Mouse (Mus musculus) intestine, postnatal 0 days (tissue): ENCODE data around the gene Nbea. TPM values are rescaled to one million over a fixed set of nuclear protein-coding genes. Genes with fewer than 3 reads are reported as not detected.

Experiments used
- ATAC-seq: fragments of 200-750 bp; cut with Nextera tagmentation; 2 replicates; pipeline ENCODE4 v1.8.0; 2017; ENCODE audit warnings: mild to moderate bottlenecking, moderate TSS enrichment, moderate library complexity
- H3K27ac ChIP-seq: fragments of 300-500 bp; sonication (generic); 2 replicates; pipeline ENCODE4 v1.5.1; 2014; ENCODE audit warnings: mild to moderate bottlenecking, low read depth, low read length, moderate library complexity
- H3K27me3 ChIP-seq: fragments of 300-500 bp; sonication (generic); replicated peaks from 2 replicates; pipeline ENCODE4 v1.6.1; 2014; ENCODE audit warnings: low read length, mixed read lengths; ENCODE audit not compliant: control insufficient read depth, insufficient read depth
- H3K36me3 ChIP-seq: fragments of 300-500 bp; sonication (generic); 2 replicates; pipeline ENCODE4 v1.6.1; 2014; ENCODE audit warnings: mild to moderate bottlenecking, moderate library complexity; ENCODE audit not compliant: control insufficient read depth, insufficient read depth
- H3K4me1 ChIP-seq: fragments of 300-500 bp; sonication (generic); replicated peaks from 2 replicates; pipeline ENCODE4 v1.6.1; 2014; ENCODE audit warnings: antibody characterized with exemption, low read length, mixed read lengths; ENCODE audit not compliant: control insufficient read depth, insufficient read depth
- H3K4me2 ChIP-seq: fragments of 300-500 bp; sonication (generic); replicated peaks from 2 replicates; pipeline ENCODE4 v1.6.1; 2014; ENCODE audit warnings: low read depth, mild to moderate bottlenecking, moderate library complexity
- H3K4me3 ChIP-seq: fragments of 300-500 bp; sonication (generic); 2 replicates; pipeline ENCODE4 v1.5.1; 2014; ENCODE audit warnings: low read depth, low read length
- H3K9ac ChIP-seq: fragments of 300-500 bp; sonication (generic); 2 replicates; pipeline ENCODE4 v1.6.1; 2014; ENCODE audit warnings: mild to moderate bottlenecking, low read depth, low read length
- H3K9me3 ChIP-seq: fragments of 300-500 bp; sonication (generic); 2 replicates; pipeline ENCODE4 v1.6.1; 2016; ENCODE audit warnings: mixed run types; ENCODE audit not compliant: control insufficient read depth
- CTCF ChIP-seq: sonication (generic); IDR thresholded peaks from 2 replicates; pipeline ENCODE4 v1.5.1; 2016; ENCODE audit warnings: low read depth, mild to moderate bottlenecking, control low read depth, antibody characterized with exemption, moderate library complexity
- WGBS: fragments of 180-500 bp; shearing (Covaris S2); extraction: QIAGEN DNeasy Blood & Tissue Kit; methylation state at CpG from one replicate; pipeline ENCODE4 v1.1.7; 2014; 5-methylcytosine and 5-hydroxymethylcytosine counted together
- polyA plus RNA-seq: library from polyadenylated mRNA; unstranded; fragments of >200 nt; fragmentation: Nextera tagmentation; extraction: Ambion mirVana; gene quantifications from 2 replicates; pipeline ENCODE4 v1.2.1, GENCODE M21; 2015

The Nbea gene
- polyA plus RNA-seq = 4.2 and 4.5 TPM in 2 replicates

DNA sequence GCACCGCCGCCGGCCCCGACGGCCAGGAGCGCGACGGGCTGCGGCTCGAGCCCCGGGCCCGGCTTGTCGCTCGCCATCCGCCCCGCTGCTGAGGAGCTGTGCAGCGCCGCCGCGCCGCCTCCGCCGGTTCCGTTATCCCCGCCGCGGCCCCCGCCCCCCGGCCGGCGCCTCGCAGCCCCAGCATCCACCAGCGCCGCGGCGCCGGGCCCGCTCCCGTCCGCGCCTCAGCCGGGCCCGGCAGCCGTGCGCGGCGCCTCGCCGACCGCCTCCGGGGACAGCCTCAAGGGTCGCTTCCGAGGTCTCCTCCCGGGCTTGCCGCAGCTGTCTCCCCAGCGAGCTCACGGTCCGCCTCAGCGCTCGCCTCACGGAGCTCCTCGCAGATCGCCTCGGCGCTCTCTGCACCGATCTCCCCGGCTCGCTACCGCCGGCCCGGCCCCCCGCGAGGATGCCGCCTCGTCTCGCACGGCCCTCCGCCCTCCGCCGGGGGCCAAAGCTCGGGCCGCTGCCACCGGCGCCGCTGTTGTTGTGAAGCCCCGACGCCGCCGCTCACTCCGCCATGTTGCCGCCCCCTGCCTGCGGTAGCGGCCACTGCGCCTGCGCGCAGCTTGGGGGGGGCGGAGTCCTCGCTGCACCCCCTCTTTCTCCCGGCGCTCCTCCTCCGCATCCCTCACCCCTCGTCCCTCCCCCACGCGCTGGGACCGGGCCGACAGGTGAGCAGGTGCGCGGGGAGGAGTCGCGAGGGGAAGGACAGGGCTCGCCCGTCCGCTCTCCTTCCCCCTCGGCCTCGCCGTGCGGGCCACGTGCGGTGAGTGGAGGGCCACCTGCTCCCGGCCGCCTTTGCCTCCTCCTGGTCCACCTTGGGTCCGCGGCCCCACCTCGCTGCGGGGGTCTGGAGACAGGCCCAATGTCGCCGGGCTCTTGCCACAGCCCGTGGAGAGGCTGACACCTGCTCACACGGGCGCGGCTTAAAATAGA is at the start of gene Nbea:
TSS of gene Nbea (minus strand) at position 543 of the 975 bp plus-strand sequence.
- Histone ChIP-seq H3K36me3 (no peaks in the 10 kb centered on the region), H3K9me3 (no peaks in the 10 kb centered on the region), H3K4me3 (peak within 1 kb of the TSS; percentile 94), H3K27me3 (peaks cover 10% of the 10 kb centered on the region; the same call in 1 of the 2 replicates), H3K27ac (peak within 1 kb of the TSS; percentile 73), H3K9ac (peak within 1 kb of the TSS; percentile 74), H3K4me1 (0 out of 2 replicates have a peak, but pooled peaks cover 4% of the 10 kb centered on the region), H3K4me2 (peak within 1 kb of the TSS; percentile 94)
- peak; percentile 70 for TF ChIP-seq CTCF
- under 1% methylated on average over 92 of the region's 131 CpGs for WGBS
- ATAC-seq = peak; percentile 89

DNA sequence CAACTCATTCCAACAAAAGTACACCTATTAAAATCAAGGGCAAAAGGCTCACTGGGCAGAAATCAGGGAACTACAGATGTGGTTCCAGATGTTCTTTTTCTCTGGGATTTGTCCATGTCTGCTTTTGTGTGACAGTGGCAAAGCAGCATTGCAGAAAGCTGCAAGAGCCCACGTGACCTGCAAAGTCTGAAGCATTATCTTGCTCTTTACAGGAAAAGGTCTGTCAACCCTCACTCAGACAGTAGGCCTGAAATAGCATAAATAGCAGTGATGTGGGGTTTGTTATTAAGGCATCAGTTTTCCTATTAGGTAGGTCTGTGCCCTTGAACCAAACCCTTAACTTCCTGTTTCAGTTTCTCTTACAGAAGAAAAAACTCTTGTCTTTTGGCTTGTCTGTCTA is 45.8 kb upstream of the Nbea start:
- H3K4me1 ChIP-seq = no peaks in the 10 kb centered on the region
- H3K9me3 ChIP-seq = no peaks in the 10 kb centered on the region
- no peak overlapping the region for H3K9ac ChIP-seq
- WGBS = 47% methylated on average over 1 of the region's 1 CpGs
- ATAC-seq = no peak
- TF ChIP-seq CTCF = no peak
- no peaks in the 10 kb centered on the region for H3K27me3 ChIP-seq
- no peak overlapping the region for H3K4me3 ChIP-seq
- no peak overlapping the region for H3K4me2 ChIP-seq
- no peak overlapping the region for H3K27ac ChIP-seq
- H3K36me3 ChIP-seq = no peaks in the 10 kb centered on the region

DNA sequence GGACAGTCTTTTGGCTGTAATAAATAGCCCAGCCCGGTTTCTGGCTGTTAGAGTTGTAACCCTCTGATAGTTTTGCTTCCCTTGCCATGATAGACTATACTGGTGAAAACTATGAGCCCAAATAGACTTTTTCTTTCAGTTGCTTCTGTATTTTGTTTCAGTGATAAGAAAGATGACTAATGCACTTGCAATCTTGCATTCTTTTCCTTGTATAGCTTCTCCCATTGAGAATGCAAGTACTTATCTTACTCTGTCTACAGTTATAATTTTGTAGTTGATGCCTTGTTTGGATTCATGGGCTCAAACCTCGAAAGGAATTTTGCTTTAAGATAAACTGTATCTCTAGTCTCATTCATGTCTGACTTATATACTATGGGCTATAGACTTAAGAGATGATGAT is 32.5 kb upstream of the Nbea start:
- no peak for TF ChIP-seq CTCF
- Histone ChIP-seq H3K27me3 (no peaks in the 10 kb centered on the region), H3K4me3 (no peak overlapping the region), H3K4me1 (no peaks in the 10 kb centered on the region), H3K9ac (no peak overlapping the region), H3K4me2 (no peak overlapping the region), H3K36me3 (no peaks in the 10 kb centered on the region), H3K27ac (no peak overlapping the region), H3K9me3 (no peaks in the 10 kb centered on the region)
- WGBS = 54% methylated on average over 2 of the region's 2 CpGs
- ATAC-seq = no peak

DNA sequence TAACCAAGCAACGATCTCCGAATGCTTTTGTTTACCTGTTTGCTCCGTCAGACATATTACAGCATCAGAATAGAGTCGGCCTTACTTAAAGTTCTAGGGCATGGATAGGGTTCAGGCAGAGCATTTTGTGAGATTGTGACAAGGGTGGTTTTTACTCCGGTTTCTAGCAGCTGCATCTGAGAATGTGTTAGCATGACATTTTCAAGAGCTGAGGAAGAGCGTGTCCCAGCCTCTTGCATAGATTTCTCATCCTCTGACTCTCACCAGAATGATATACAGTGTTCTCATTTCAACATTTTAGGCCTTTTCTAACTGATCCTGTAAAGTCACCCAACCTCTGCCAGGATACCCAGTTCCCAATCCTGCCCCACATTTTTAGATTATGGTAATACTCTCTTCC is 20.5 kb upstream of the Nbea start:
- H3K9ac ChIP-seq = no peak overlapping the region
- no peak for TF ChIP-seq CTCF
- H3K27ac ChIP-seq = no peak overlapping the region
- 78% methylated on average over 6 of the region's 6 CpGs for WGBS
- H3K4me2 ChIP-seq = no peak overlapping the region
- no peaks in the 10 kb centered on the region for H3K9me3 ChIP-seq
- H3K36me3 ChIP-seq = no peaks in the 10 kb centered on the region
- H3K4me3 ChIP-seq = no peak overlapping the region
- no peak for ATAC-seq
- H3K4me1 ChIP-seq = no peaks in the 10 kb centered on the region
- no peaks in the 10 kb centered on the region for H3K27me3 ChIP-seq

DNA sequence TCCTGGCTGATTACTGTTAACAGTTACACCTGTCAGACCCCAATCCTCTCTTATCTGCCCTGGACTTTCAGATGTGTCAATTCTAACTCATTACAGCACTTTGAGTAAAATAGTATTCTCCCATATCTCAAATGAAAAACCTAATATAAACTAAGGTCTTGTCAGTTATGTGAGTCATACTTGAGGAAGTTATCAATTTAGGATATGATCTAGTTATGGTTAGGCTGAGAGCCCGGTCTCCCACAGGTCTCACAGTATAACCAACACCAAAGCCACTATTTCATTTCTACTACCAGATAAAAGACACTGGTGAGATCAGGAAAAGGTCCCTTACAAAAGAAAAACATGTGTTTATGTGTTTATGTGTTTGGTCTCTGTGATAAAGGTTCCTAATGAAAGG is 4.7 kb upstream of the Nbea start:
- no peak for ATAC-seq
- no peak overlapping the region for H3K4me2 ChIP-seq
- WGBS = 39% methylated on average over 1 of the region's 1 CpGs
- H3K9ac ChIP-seq = no peak overlapping the region
- no peak for TF ChIP-seq CTCF
- H3K27ac ChIP-seq = no peak overlapping the region
- H3K4me1 ChIP-seq = 0 out of 2 replicates have a peak, but pooled peaks cover 4% of the 10 kb centered on the region
- H3K36me3 ChIP-seq = no peaks in the 10 kb centered on the region
- H3K4me3 ChIP-seq = no peak overlapping the region
- 0 out of 2 replicates have a peak, but pooled peaks cover 4% of the 10 kb centered on the region for H3K27me3 ChIP-seq
- no peaks in the 10 kb centered on the region for H3K9me3 ChIP-seq

DNA sequence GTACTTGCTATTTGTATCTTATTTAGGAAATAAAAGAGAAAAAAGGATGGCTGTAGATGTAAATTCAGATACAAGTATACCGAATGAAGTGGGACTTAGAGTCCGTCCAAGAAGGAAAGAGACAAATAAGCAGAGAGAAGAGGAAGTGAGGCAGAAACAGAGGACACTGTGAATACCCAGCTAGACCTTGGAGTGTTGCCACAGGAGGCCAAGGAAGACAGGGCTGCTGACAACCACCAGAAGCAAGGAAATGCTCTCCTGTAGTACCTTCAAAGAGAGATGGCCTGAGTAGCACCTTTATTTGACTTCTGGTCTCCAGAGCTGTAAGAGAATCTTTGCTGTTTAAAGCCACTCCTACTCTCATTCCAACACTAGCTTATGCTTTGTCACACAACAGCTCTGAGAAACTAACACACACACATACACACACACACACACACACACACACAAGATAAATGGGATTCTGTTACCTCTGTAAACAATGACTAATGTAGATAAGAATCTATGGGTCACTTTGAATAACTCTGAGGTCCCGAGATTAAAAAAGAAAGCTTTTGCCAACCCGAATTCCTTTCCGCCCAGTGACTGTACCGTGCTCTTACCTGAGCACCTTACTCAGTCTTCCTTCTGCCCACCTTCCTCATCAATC is 3.8 kb upstream of the Nbea start:
- H3K9me3 ChIP-seq = no peaks in the 10 kb centered on the region
- 57% methylated on average over 6 of the region's 6 CpGs for WGBS
- ATAC-seq = no peak
- 0 out of 2 replicates have a peak, but pooled peaks cover 4% of the 10 kb centered on the region for H3K4me1 ChIP-seq
- H3K9ac ChIP-seq = no peak overlapping the region
- H3K36me3 ChIP-seq = no peaks in the 10 kb centered on the region
- H3K27ac ChIP-seq = no peak overlapping the region
- H3K27me3 ChIP-seq = peaks cover 10% of the 10 kb centered on the region; the same call in 1 of the 2 replicates
- TF ChIP-seq CTCF = no peak
- no peak overlapping the region for H3K4me3 ChIP-seq
- H3K4me2 ChIP-seq = no peak overlapping the region
